Mouse (Mus musculus) 3T3-L1 (cell line): Measurements from ENCODE around the gene Slc22a16.
"Not testable (repeated sequence)": the region's sequence is repeated elsewhere in the genome, so short reads cannot be mapped to it uniquely, and the experiment has no call there.

Experiments
- DNase-seq: peaks from one replicate; pipeline ENCODE4 v3.0.0-alpha.2; 2015; ENCODE audit warnings: low read depth, low spot score

Gene Slc22a16

DNA sequence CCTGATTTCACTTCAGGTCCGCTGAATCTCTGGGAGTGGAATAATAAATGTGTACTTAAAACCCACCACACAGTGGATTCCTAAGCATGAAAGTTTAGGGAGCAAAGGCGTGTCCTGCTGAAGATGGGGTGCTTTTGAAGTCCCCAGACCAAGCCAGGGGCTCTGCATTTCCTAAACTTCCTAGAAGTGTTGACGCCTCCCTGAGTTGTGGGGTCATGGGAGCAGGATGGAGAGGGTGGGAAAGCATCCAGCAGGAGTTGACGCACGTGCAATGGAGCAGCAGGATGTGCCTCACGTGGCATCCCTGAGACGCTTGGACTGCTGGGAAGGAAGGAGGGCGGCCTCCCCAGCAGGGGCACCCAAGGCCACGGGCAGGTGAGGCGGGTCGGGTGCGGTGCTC is at the start of gene Slc22a16:
Gene Slc22a16, plus strand, starts transcription at position 301 of the 400 bp plus-strand sequence.
- no peak for DNase-seq

GRCm38 (mm10) chr10:40521579-40521978 is 48.6 kb upstream of the Slc22a16 start:
- DNase-seq, result peak; percentile 90

- no peak for DNase-seq
Measured at GRCm38 (mm10) chr10:40523312-40523975, 46.7 kb upstream of the Slc22a16 start.

- peak; percentile 73 for DNase-seq
Measured at GRCm38 (mm10) chr10:40524032-40524806, 45.9 kb upstream of the Slc22a16 start.

- DNase-seq, result peak; percentile 91
Measured at GRCm38 (mm10) chr10:40524991-40525390, 45.1 kb upstream of the Slc22a16 start.

DNA sequence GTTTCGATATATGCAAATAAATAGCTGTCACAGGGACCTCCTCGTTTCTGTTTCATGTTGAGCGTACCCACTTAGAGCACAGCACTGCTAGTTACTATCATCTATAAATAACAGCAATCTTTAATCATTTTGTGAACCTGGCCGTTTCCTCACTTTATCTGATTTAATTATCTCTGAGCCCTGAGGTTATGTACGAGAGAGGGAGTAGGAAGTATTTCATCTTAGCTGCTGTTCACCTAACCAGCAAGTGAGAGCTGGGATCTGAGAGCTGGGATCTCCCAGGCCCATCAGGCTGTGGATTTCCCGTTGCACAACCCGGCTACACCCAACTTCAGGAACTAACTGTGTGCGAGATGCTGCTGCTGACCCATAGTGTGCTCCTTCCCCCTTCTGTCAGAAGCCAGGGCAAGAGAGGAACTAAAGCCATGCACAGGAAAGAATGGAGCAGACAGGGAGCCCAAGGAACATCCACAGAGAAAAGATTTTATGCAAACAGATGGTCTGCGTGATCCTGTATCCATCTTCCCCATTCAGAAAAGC is 44.5 kb upstream of the Slc22a16 start:
- no peak for DNase-seq

GRCm38 (mm10) chr10:40526301-40526761 is 43.8 kb upstream of the Slc22a16 start:
- DNase-seq, result no peak

DNA sequence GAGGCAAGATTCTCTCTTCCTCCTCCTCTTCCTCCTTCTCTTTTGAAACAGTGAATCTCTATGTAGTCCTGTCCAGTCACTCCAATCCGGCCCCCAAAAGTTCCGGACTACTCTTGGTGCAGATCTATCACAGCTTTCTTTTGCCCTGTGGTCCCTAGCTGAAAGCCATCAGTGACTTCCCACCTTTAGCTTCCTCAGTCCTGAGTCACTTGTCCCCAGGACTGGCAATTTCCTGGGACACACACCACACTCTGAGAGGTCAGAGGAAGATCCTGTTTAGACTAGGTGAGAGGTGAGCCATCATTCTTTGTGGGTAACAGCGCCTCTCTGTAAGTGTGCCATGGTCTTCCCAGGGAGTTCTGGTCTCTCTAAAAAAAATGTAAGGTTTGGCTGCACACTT is 43.1 kb upstream of the Slc22a16 start:
- no peak for DNase-seq

DNA sequence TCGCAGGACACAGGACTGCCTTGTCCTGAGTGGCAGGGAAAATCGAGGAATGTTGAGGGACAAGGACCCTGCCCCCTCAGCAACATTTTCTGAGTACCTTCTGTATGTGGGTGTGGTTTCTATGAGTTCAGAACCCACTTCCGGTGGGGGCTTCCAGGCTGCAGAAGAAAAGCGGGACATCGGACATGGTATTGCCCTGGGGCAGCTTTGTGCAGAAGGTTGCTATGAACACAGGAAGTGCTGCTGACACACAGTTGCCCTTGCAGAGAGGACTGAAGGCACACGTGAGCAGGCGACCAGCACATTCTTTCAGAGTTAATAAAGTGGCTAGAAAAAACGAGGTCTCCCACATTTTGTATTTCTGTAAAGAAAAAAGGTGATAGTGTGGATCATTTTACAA is 42.6 kb upstream of the Slc22a16 start:
- DNase-seq, result peak; percentile 81

DNA sequence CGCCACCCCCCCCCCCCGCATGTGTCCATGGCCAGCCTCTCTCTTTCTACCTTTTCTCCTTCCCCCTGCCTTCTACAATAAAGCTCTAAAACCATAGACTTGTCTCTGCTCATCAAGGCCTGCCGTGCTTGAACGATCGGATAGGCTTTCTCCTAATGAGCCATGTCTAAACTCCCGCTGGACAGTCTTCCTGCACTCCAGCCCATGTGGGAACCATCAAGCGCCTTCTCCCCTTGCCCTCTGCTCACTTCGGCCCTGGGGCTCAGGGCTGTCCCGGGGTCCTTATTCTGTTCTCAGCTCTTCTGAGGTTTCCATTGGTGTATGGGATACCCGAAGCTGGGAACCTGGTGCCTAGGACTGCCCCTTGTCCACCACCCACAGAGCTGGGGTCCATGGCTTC is 41.5 kb upstream of the Slc22a16 start:
- no peak for DNase-seq

DNA sequence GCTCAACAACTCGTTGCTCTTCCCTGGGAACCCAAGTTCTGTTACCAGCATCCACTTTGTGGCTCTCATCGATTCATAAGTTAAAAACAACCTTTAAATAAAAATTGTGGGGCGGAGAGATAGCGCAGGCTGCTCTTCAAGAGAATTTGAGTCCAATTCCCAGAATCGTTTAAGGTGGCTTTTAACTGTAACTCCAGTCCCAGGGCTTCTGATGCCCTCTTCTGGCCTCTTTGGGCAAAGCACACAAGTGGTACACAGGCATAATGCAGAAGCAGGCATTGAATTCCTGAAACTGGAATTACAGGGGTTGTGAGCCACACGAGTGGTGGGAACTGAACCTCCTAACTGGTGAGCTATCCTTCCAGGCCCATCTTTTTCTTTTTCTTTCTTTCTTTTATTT is 40.5 kb upstream of the Slc22a16 start:
- DNase-seq, result peak; percentile 68

- DNase-seq, result no peak
Measured at GRCm38 (mm10) chr10:40530661-40531060, 39.5 kb upstream of the Slc22a16 start.

GRCm38 (mm10) chr10:40532586-40532985 is 37.5 kb upstream of the Slc22a16 start:
- DNase-seq, result not testable (repeated sequence)

DNA sequence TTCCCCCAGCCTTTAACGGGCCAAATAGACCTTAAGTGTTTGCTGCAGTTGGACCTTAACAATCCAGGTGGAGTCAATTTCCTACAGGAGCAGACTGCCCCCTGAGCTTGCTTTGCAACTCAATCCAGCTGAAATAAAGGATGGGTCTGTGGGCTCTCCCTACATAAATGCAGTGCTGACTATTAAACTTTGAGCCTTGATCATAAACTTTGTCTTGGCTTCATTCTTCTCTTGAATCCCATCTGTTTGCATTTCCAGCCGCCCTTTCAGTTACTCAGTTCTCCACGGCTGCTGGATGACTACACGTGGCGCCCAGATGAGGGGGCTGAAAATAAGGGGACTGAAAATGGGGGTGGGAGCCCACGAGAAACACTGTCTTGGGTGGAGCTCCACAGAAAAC is 28.8 kb upstream of the Slc22a16 start:
- no peak for DNase-seq

DNA sequence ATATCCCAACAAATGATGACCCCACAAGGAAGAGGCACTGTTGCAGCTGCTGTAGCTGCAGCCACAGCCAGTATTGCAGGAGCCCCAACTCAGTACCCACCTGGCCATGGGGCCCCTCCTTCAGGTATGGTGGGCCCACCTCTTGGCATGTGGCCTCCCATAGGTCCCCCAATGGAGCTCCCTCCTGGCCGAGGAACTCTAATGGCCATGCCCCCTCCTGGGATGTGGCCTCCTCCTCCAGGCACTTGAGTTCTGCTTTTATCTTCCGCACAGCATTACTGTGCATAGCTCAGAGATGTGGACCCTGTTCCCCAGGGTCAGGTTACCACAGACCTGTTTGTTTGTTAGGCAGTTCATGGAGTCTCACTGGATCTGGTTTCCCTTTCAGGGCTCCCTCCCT is 20.8 kb upstream of the Slc22a16 start:
- no peak for DNase-seq

- peak; percentile 73 for DNase-seq
Measured at GRCm38 (mm10) chr10:40551801-40552200, 18.3 kb upstream of the Slc22a16 start.

GRCm38 (mm10) chr10:40565695-40566094 is 4.4 kb upstream of the Slc22a16 start:
- not testable (repeated sequence) for DNase-seq

DNA sequence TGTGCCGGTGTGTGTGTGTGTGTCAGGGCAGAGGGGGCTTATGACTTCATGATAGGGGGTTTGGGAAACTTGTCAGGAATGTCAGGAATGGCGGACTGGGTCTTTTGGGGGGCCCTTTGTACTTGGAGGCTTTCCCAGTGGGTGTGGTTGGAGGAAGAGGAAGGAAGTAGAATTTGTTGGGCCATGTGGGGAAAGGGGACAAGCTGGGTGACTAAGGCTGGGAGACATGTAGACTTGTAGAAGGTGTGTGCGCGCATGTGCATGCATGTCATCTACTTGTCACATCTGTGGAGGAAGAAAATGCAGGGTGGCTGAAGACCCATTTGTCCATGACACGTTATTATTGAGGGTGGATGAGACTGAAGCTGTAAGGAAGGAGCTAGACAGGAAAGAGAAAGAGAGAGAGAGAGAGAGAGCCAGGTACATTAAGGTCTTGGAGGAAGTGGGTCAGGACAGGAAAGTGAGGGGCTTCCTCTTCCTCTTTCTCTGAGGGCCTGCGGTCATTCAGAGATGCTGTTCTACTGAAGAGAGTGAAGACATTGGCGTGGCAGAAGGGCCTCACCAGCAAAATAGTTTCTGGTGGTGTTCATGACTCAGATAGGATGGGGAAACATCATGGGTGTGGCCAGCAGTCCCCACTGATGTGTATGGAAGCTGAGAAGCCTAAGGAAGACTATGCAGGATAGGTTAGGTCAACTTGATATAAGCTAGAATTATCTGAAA is 5.9 kb downstream of the Slc22a16 start:
- peak; percentile 33 for DNase-seq

GRCm38 (mm10) chr10:40583584-40584255 is 13.6 kb downstream of the Slc22a16 start:
- peak; percentile 60 for DNase-seq

DNA sequence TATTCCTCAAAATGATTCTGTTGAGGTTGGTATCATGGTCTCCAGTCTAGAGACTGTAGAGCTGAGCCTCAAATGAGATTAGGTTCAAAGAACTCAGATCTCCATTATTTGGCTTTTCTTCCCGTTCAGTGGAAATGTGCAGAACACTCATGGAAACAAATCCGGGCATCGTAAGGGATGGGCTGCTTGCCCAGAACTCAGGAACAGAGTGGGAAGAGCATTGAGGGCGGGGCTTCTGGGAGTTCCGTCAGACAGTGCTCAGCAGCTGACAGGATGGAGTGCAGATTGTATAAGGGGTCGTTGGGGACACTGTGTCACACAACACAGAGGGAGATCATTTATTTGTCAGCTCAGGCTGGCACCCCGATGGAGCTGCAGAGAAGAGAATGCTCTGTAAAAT is 22.1 kb downstream of the Slc22a16 start:
- DNase-seq, result no peak

- peak; percentile 86 for DNase-seq
Measured at GRCm38 (mm10) chr10:40597177-40597576, 27.0 kb downstream of the Slc22a16 start.
